Mouse (Mus musculus): Measurements from ENCODE around the gene Nlrc3.

- TF ChIP-seq GATA1 (IDR thresholded peaks at IDR 0.05; ENCODE audit: low read length) (no peak), TAL1 (IDR thresholded peaks at IDR 0.05; ENCODE audit: low read length) (no peak)
These were observed 47.3 kb downstream of the Nlrc3 start for GRCm38 (mm10) chr16:3929151-3929550.

All from erythroblast, embryonic 14.5 days (primary cell).